In the genomic region with DNA sequence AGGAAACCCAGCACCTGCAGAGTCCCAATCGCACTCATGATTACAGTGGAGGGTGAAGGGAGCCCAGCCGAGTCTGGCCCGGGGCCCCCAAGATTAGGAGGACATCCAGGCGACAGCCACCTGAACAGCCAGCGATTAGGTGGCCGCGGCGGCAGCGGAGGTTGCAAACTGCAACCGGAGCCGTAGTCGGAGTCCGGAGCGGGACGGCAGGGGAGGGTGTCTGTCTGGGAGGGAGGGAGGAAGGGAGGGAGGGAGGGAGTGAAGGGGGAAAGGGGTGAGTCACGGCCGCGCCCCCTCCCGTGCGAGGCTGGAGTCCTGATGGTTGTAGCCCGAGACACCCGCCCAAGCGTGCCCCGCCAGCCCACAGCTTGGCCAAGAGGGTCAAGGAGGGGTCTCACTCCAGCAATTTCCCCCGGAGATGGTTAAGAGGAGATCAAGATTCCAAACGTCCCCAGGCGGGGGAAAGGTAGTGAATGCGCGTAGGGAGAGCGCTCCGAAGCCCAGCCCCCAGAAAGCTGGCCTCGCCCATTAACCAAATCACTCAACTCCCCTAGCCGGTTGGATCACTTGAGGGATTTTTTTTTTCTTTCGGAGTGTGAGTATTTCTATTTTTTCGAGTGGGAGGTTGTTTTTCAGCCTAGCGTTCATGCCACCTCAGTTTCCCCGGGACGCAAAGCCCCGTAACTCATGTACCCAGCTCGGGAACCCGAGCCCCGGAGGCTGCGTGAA, we compare ENCODE assay signal across 8 mouse cellular contexts. TPM values are rescaled to one million over a fixed set of nuclear protein-coding genes. Genes with fewer than 3 reads are reported as not detected.
DNase-seq lines count a peak whose midpoint lies in the region; ATAC-seq lines count a peak whose summit lies in the region.

Gene Erbb3 (minus strand): TSS at position 189 of the 729 bp plus-strand sequence.

- H3K36me3 ChIP-seq in embryonic facial prominence, embryonic 13.5 days = no peaks in the 10 kb centered on the region
- no peaks in the 10 kb centered on the region for H3K36me3 ChIP-seq in megakaryocyte, embryonic 14.5 days (replicated peaks; ENCODE audit: low read length)

- peak; percentile 27 for ATAC-seq in embryonic facial prominence, embryonic 13.5 days (ENCODE audit: insufficient number of reproducible peaks, insufficient read depth, low FRiP score, low TSS enrichment, low read depth)

- WGBS in embryonic facial prominence, embryonic 13.5 days = under 1% methylated on average over 43 of the region's 43 CpGs

- intact Hi-C loops in heart, postnatal 14 days (cut with DNase I) = no loop called here

- DNase-seq in CD4-positive, CD25-positive, alpha-beta regulatory T cell, adult 2 months (ENCODE audit: low read depth, low spot score) = peak; percentile 63
- DNase-seq in T-cell, adult 2 months (ENCODE audit: low spot score) = peak; percentile 25
- DNase-seq in heart, postnatal 14 days = peak; percentile 33 to 39
- peak; percentile 80 to 85 for DNase-seq in kidney, postnatal 36 days
- DNase-seq in spleen, postnatal 10 days (ENCODE audit: low spot score in 2 of 2) = peak; percentile 35
- DNase-seq in frontal cortex, adult 2 months (ENCODE audit: extremely low spot score in 1 of 2, low spot score in 1 of 2) = no peak

- peak within 1 kb of the TSS; percentile 64 for H3K4me3 ChIP-seq in embryonic facial prominence, embryonic 13.5 days
- peak within 1 kb of the TSS; percentile 93 for H3K4me3 ChIP-seq in megakaryocyte, embryonic 14.5 days (replicated peaks)

- peak within 1 kb of the TSS; percentile 99 for H3K4me2 ChIP-seq in embryonic facial prominence, embryonic 13.5 days

- H3K27me3 ChIP-seq in embryonic facial prominence, embryonic 13.5 days = peaks cover 45% of the 10 kb centered on the region
- peaks cover 82% of the 10 kb centered on the region for H3K27me3 ChIP-seq in megakaryocyte, embryonic 14.5 days (replicated peaks)

- peaks cover 16% of the 10 kb centered on the region for H3K4me1 ChIP-seq in embryonic facial prominence, embryonic 13.5 days
- peaks cover 42% of the 10 kb centered on the region for H3K4me1 ChIP-seq in megakaryocyte, embryonic 14.5 days

- H3K9ac ChIP-seq in embryonic facial prominence, embryonic 13.5 days = peak within 1 kb of the TSS; percentile 71

- H3K27ac ChIP-seq in embryonic facial prominence, embryonic 13.5 days = peak within 1 kb of the TSS; percentile 91

- H3K9me3 ChIP-seq in embryonic facial prominence, embryonic 13.5 days = no peaks in the 10 kb centered on the region
- no peaks in the 10 kb centered on the region for H3K9me3 ChIP-seq in megakaryocyte, embryonic 14.5 days

RNA-seq across cellular contexts. Expression of gene Erbb3, which starts in this region (rescaled TPM):
- 14.8 and 16.1 TPM in 2 replicates for polyA plus RNA-seq in embryonic facial prominence, embryonic 13.5 days (2015; fragmentation: Nextera tagmentation; extraction: Ambion mirVana)
- total RNA-seq in heart, postnatal 14 days (2021) = 1 to 10 TPM; 6.8 to 7.8 TPM
- 0.08 TPM in 1 of 2 replicates, not detected in the other for polyA plus RNA-seq in megakaryocyte, embryonic 14.5 days (2012; ENCODE audit: insufficient read depth, low replicate concordance)
- 8.4 and 9.2 TPM in 2 replicates for polyA plus RNA-seq in frontal cortex, adult 2 months (2012; rRNA removed)

Comparison
In these comparisons a context has a peak if more than half of its experiments do, and no peak if none do; other contexts are left out.
1. DNase-seq: peak in CD4-positive, CD25-positive, alpha-beta regulatory T cell, adult 2 months (single experiment), T-cell, adult 2 months (single experiment), heart, postnatal 14 days (2 of 2), kidney, postnatal 36 days (2 of 2) and spleen, postnatal 10 days (2 of 2); none in frontal cortex, adult 2 months (0 of 2).